Mouse (Mus musculus): ENCODE data around the gene Lin54.
"Not testable (repeated sequence)": the region's sequence is repeated elsewhere in the genome, so short reads cannot be mapped to it uniquely, and the experiment has no call there.

The Lin54 gene

DNA sequence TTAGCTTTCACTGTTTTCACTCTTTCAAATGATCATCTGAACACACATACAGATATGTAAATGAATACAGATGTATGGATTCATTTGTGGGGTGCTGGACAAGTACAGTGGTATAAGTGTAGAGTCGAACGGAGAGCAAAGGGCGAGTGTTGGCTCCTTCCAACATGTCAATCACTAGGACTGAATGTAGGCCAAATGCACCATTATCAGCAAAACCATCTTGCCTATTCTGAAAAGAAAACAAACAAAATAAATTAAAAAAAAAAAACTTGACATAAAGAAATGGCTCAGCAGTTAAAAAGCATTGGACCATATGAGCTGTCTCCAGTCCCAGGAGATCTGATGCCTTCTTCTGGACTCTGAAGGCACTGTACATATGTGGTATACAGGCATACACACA, 12.2 kb downstream of the Lin54 start:
- DNase-seq (ENCODE audit: low read depth, low spot score), result no peak

DNA sequence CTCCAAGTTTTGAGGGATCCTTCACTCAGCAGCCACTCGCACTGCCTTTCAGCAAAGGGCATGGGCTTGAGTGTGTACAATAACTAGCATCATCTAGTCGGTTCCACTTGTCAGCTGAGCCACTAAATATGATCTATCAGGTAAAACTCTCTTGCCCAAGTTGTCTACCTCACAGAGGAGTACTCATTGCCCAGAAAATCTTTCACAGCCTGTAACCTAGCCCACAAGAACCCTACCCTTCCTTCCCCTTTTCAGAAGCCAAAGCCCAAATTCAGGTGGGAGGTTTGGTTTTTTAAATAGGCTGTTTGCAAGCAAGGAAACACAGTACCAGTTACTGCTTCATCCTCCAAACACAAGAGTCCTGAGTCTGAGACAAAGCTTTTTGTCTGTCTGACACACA, 13.3 kb downstream of the Lin54 start:
- no peak for DNase-seq (ENCODE audit: low read depth, low spot score)

DNA sequence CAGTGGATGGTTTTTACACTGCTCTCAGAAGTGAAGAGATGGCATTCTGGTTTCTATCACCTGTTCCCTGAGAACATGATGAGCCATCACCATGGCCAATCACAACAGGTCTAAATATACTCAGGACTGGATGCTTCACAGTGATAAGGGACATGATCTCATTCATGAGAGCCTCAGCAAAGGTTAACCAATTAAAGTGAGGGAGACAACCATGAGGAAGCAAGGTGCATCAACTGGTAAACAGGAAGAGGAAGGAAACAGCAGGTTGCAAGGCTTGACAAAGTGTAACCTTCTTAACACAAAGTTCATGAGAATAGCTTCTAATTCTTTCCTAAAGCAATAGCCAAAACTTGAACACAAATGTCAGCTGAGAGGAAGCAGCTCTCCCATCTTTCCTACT, 16.9 kb downstream of the Lin54 start:
- DNase-seq (ENCODE audit: low read depth, low spot score), result no peak

DNA sequence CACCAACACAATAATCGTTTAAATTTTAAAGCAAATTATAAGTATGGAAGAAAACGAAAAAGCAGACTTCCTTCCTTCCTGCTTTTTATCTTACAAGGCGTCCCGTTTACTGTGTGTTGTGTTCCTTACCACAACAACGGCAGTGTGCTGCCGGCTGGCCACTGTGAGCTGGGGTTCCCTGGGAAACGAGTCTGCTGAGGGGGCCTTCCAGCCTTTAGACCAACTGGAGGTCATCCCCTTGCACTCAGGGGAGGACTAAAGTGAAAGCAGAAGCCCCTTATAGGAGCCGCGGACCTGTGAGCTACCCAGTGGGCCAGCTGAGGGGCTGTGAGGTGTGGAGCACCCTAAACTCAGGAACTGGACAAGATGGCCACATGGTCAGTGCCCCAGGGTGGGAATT, 22.8 kb downstream of the Lin54 start:
- DNase-seq (ENCODE audit: low read depth, low spot score), result no peak

DNA sequence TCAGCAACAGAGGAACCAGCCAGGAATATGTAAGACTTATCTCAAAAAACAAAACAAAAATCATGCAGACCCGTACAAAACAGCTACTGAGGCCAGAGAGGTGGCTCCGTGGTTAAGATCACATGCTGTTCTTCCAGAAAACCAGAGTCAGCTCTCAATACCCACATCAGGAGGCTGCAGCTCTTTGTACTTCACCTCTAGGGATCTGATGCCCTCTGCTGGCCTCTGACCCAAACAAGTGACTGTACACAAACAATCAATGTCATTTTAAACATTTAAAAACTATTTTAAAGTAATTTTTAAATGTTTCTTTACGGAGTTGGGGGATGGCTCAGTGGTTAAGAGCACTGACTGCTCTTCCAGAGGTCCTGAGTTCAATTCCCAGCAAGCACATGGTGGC, 24.1 kb downstream of the Lin54 start:
- no peak for DNase-seq (ENCODE audit: low read depth, low spot score)

DNA sequence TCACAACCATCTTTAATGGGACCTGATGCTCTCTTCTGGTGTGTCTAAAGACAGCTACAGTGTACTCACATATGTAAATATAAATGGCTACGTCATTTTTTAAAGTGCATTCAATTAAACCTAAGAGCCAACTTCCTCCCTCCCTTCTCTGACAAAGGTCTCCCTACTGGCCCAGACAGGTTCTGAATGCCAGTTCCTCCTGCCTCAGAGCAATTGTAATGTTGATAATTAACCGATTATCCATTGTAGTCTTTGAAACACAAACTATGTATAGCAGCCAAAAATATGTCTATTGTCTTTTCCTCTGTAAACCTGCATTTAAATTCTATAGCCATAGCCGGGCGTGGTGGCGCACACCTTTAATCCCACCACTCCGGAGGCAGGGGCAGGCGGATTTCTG, 33.1 kb downstream of the Lin54 start:
- no peak for DNase-seq (ENCODE audit: low read depth, low spot score)

DNA sequence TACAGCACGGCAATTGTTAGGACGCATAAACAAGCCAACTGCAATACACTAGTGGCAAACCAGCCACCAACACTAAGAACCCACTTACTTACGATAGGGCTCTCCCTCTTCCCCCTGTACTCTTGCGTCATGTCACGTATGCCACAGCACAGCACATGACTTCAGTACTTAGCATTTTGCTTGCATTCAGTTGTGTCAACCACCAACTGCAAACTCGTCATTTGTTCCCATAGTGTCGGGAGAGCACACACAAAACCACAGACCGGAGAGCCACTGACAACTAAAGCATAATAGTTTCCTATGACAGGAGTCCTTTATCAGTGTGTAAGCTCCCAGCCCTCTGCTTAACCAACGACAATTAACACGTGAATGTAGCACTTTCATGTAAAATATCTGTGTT, 33.8 kb downstream of the Lin54 start:
- no peak for DNase-seq (ENCODE audit: low read depth, low spot score)

DNA sequence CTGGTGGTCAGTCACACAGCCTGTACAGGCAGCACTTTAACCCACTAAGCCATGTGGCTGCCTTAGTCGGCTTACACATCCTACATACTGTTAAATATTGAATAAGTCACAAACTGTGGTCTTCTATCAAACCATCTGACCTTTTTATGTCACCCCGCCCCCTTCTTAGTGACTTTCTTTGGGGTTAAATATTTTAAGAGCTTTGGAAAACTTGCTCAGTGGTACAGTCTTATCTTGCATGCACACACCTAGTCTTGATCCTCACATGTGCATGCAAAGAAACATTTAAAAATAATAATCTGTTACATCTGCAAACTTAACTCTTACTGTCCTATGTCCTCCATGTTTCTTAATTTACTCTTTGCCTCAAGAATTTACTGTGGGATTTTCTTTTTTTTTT, 38.1 kb downstream of the Lin54 start:
- no peak for DNase-seq (ENCODE audit: low read depth, low spot score)

DNA sequence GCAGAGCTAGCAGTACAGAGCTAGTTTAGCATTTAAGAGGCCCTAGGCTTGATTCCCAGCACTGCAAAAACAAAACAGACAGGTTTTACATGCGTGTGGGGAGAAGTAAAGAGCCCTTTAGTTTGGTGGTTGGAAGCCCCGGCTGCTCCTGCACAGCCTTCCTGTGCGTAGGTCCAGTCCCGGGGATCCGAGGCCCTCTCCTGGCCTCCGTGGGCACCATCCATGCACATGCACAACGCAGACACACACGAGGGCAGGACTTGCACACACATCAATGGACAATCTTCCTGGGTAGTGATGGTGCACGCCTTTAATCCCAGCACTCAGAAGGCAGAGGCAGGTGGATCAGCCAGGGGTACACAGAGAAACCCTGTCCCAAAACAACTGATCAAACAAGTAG, 38.9 kb downstream of the Lin54 start:
- no peak for DNase-seq (ENCODE audit: low read depth, low spot score)

DNA sequence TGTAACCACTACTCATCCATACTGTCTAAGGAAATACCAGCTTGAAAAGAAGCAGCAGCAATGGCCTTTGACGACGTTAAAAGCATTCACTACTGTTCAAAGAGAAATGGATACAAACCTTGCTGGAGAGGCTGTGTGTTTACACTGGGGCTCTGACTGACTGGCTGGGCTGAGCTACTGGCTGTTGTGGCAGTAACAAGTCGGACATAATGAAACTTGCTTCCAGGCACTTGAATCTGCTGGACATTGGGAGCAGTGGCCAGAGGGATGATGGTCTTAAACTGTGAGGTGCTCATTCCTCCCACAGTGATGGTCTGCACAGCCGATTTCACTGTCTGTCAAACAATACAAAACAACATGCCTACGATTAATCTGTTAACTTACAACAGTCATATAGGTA, 41.0 kb downstream of the Lin54 start:
- no peak for DNase-seq (ENCODE audit: low read depth, low spot score)

DNA sequence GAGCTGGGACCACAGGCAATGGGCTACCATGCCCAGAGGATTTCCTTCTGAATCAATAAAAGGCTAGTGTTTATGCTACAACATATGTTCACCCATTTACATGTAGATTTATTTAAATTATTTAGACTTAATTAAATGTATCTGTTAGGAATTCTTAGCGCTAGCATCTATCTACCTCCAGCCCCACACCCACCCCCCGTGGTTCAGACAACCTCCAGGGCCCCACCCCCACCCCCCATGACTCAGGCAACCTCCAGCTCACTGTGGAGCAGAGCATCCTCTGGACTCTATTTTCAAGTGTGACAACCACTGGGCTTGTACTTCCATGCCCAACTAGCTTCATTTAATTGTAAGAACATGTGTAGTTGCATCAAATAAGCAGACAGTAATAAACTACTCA, 48.6 kb downstream of the Lin54 start:
- no peak for DNase-seq (ENCODE audit: low read depth, low spot score)

DNA sequence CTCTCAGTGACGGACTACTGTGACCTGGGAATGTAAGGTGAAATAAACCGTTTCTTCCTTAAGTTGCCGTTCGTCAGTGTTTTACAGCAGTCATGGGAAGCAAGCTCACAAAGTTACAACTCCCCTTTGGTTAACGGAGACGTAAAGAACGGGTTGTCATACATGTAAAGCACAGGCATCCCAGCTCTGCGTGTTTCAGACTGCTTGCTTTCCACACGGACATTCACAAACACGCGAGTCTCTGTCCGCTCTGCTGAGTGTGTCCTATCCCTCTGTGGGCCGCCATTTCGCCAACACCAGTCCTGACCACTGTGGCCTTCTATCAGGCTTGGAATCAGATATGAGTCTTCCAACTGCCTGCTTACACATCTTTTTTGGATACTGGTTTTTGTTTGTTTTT, 61.6 kb downstream of the Lin54 start:
- no peak for DNase-seq (ENCODE audit: low read depth, low spot score)

DNA sequence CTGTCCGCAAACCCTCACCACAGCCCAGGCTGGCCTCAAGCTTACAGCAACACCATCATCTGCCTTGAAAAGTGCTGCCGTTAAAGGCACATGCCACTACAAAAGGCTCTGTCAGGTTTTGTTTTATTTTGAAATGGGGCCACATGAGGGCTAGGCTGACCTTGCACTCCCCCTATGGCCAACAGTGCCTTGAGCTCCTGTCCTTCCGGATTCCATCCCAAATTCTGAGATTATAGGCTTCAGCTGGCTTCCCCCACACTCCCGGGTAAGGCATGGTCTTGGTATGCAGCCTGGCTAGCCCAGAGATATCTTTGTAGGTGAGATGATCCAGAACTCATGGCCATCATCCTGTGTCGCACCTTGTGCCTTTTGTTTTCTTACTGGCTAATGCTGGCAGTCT, 62.5 kb downstream of the Lin54 start:
- no peak for DNase-seq (ENCODE audit: low read depth, low spot score)

DNA sequence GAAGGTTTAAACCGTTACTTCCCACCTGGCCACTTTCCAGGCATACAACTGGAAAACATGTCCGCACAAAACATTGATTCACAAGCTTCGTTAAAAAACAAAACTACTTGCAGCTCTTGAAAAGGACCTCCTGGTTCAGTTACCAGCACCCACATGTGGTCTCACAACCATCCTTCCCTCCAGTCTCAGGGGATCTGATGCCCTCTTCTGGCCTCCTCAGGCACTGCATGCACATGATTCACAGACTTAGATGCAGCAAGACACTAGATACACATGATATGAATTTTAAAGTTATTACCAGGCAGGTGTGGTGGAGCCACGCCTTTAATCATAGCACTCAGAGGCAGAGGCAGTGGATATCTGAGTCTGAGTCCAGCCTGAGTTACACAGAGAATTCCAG, 63.4 kb downstream of the Lin54 start:
- no peak for DNase-seq (ENCODE audit: low read depth, low spot score)

DNA sequence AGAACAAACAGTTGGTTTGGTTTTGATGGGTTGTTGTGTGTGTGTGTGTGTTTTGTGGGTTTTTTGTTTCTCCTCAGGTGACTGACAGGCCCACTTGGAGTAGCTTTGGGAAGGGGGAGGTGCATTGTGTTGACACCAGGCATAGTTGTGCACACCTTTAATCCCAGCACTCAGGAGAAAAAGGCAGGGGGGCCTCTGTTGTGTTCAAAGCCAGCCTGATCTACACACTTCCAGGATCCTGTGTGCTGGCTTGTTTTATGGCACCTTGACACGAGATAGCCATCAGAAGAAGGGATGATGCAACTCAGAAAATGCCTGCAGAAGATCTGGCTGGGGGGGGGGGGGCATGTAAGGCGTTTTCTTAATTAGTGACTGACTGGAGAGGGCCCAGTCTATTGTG, 69.5 kb downstream of the Lin54 start:
- DNase-seq (ENCODE audit: low read depth, low spot score), result no peak

DNA sequence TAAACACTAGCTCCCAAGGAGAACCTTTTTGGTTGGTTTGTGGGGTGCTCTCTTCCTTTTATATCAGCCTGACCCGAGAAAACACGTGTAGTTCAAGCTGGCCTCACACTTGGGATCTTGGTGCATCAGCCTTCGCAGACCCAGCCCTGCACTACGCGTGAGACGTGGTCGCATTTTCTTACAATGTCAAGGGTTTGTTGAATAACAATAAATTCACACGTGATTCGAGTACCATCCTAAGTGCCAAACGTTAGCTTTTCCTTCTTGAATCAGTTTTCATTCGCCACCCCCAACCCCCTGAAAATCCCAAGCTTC, 70.4 kb downstream of the Lin54 start:
- DNase-seq (ENCODE audit: low read depth, low spot score), result no peak

DNA sequence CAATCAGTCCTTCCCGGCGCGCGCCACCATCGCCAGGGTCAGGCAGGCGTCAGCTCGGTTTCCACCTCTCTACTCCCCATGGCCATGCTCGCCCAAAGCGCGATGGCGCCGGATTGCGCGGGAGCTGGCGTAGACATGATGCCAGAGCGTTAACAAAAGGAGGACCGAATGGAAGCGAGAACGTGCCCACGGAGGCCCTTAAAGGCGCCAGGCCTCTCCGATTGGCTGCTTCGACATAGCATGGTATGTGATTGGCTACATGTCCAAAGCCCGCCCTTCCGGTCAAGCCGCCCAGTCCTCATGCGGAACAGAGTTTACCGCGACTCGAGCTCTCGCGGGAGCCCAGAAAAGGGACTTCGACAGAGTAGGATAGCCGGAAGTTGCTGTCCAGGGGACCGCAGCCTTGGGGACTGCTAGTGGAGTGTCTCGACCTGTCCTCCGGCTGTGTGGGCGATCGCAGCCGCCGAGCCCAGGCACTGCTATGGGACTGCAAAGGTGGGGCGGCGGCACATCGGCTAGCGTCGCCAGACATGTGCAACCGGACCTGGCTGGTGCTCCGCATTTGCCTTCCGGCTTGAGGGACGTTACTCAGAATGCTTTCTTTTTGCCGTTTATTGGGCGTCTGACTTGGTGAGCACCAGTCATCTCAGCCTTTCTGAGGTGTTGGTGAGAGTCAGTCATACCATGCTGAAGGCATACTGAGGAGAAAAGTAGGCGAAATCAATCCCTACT, 70.9 kb downstream of the Lin54 start:
- peak; percentile 94 for DNase-seq (ENCODE audit: low read depth, low spot score)

DNA sequence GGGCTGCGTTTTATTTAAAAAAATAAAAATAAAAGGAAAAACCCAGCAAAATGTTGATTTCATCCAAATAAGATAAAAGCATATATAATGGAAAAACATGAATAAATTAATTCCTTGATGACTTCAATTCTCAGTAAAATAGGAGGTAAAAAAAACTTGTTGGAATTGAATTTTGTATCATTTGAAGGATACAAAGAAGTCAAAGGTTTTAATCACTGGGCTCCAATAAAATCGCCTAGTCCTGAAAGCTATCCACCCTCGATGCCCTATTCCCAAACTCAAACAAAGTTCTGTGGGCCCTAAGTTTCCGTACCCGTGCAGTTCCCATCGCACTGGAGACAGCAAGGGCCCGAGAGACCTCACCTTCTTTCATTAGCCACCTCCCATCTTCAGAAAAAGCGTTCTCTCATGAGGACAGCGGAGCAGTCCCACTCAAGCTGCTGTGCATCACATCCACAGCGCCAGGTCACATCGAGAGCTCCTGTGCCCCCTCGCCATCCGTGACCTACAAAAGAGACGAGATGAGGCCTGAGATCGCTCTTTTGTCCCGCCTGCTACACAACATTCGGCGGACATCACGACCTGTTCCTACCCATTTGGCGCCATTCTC, 71.6 kb downstream of the Lin54 start:
- no peak for DNase-seq (ENCODE audit: low read depth, low spot score)

DNA sequence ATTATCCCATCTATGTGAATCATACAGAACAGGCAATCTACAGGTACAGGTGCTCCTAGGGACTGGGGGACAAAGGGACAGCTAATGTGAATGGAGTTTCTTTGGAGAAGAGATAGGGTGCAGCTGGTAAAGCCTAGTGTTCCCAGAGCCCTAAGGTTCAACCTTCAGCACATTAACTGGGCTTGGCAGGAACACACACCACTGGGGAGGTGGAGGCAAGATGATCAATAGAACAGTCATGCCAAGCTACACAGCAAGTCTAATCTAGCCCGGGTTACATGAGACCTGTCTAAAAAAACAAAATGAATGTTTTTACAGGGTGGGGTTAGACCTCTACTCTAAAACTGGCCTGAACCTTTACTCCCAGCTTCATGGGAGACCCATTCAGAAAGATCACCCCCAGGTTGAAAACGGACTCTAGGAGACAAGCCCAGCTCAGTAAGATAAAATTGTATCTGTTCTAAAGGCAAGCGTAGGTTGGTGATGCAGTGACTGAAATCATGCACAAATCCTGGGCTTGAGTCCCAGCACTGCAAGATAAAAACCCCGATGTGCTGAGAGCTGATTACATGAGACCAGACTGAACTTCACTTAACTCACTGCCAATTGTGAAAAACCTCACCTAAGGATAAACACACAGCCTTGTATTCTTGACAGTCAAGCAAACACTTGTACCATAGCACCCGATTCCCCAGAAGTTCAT, 72.3 kb downstream of the Lin54 start:
- no peak for DNase-seq (ENCODE audit: low read depth, low spot score)

DNA sequence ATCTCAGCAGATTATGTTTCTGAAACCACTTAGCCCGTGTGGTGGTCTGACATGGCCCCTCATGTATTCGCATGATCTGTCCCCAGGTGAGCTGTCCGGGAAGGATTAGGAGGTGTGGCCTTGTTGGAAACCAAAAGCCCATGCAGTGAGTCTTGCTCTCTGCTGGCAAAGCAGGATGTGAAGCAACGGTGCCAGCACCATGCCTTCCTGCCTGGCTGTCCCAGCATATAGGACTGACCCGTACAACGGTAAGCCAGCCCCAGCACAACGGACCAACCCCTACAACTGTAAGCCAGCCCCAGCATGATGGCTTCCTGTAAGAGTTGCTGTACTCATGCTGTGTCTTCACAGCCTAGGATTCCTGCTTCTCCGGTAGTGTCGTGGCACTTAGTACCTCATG, 73.2 kb downstream of the Lin54 start:
- no peak for DNase-seq (ENCODE audit: low read depth, low spot score)

DNA sequence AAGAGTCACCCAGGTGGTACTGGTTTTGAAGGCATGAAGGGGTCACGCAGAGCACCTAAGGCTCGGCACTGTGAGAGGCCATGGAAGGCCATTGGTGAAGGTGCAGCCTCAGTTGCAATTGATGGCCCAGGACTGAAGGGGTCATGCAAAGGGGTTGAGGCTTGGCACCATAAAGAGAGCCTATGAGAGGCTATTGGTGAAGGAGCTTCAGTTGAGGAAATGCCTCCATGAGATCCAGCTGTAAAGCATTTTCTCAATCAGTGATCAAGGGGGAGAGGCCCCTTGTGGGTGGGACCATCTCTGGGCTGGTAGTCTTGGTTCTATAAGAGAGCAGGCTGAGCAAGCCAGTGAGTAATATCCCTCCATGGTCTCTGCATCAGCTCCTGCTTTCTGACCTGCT, 74.6 kb downstream of the Lin54 start:
- not testable (repeated sequence) for DNase-seq (ENCODE audit: low read depth, low spot score)

DNA sequence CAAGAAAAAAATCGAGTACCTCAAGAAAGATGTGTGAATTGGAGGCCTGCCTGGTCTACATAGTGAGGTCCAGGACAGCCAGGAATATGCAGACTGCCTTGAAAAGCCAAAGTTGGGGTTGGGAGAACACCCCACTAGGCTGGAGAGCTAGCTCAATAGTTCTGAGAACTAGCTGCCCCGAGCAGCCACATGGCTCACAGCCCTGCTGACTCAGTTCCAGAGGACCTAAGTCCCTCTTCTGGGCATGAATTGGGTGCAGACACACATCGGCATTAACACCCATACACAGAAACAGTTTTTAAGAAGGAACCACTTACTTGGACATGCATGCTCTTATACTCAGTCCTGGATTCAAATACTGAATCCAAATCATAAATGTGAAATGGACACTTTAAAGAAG, 76.2 kb downstream of the Lin54 start:
- no peak for DNase-seq (ENCODE audit: low read depth, low spot score)

DNA sequence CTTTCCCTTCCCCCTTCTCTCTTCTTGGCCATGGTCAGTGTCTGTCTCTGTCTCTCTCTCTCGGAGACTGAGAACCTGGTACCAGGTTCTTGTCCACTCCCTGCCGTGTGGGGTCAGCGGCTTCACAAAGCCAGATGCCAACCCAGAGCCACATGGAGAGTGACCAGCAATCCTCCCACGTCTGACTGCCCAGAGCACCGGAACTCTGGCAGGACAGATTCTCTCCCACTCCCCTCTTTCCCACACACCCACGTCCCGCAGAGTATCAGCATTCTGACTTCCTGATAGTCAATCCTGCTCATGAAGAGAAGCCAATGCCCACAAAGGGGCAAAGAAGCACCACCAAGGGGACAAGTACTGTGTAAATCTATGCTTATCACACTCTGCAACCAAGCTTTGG, 76.8 kb downstream of the Lin54 start:
- no peak for DNase-seq (ENCODE audit: low read depth, low spot score)
